Mouse (Mus musculus): ENCODE data around the gene Zyg11b. TPM values are rescaled to one million over a fixed set of nuclear protein-coding genes. Genes with fewer than 3 reads are reported as not detected.
A peak's percentile ranks its signal among the peaks of the same experiment; 100 is the strongest.

Zyg11b gene
- polyA plus RNA-seq, 1 experiment from 2014 or later: 9.1 TPM

GRCm38 (mm10) chr4:108225341-108225872, 75.5 kb downstream of the Zyg11b start:
- H3K27ac ChIP-seq (ENCODE audit: low read depth, low read length): no peak overlapping the region
- H3K27me3 ChIP-seq (ENCODE audit: control insufficient read depth, insufficient read depth, low read length): no peaks in the 10 kb centered on the region
- 66% methylated on average over 3 of the region's 3 CpGs for WGBS (ENCODE audit: insufficient replicate concordance)
- no peak overlapping the region for H3K4me2 ChIP-seq
- no peak overlapping the region for H3K4me3 ChIP-seq (ENCODE audit: low read depth, low read length)
- H3K4me1 ChIP-seq (ENCODE audit: control insufficient read depth, insufficient read depth, low read length): no peaks in the 10 kb centered on the region
- no peaks in the 10 kb centered on the region for H3K9me3 ChIP-seq (replicated peaks; ENCODE audit: control insufficient read depth, low read length)
- no peaks in the 10 kb centered on the region for H3K36me3 ChIP-seq (ENCODE audit: control insufficient read depth, insufficient read depth, low read length)
- ATAC-seq (replicated peaks; ENCODE audit: insufficient number of reproducible peaks, low FRiP score, low TSS enrichment): no peak
- H3K9ac ChIP-seq (ENCODE audit: low read depth, low read length): no peak overlapping the region

GRCm38 (mm10) chr4:108222507-108222906, 78.4 kb downstream of the Zyg11b start:
- Histone ChIP-seq H3K27ac (ENCODE audit: low read depth, low read length) (no peak overlapping the region), H3K27me3 (ENCODE audit: control insufficient read depth, insufficient read depth, low read length) (peaks cover 16% of the 10 kb centered on the region), H3K4me2 (no peak overlapping the region), H3K4me3 (ENCODE audit: low read depth, low read length) (no peak overlapping the region), H3K4me1 (ENCODE audit: control insufficient read depth, insufficient read depth, low read length) (peaks cover 4% of the 10 kb centered on the region; the same call in 1 of the 2 replicates), H3K36me3 (ENCODE audit: control insufficient read depth, insufficient read depth, low read length) (no peaks in the 10 kb centered on the region), H3K9ac (ENCODE audit: low read depth, low read length) (no peak overlapping the region), H3K9me3 (replicated peaks; ENCODE audit: control insufficient read depth, low read length) (no peaks in the 10 kb centered on the region)
- WGBS (ENCODE audit: insufficient replicate concordance): 90% methylated on average over 5 of the region's 5 CpGs
- ATAC-seq (replicated peaks; ENCODE audit: insufficient number of reproducible peaks, low FRiP score, low TSS enrichment): no peak

GRCm38 (mm10) chr4:108219019-108219418, 81.9 kb downstream of the Zyg11b start:
- H3K4me1 ChIP-seq (ENCODE audit: control insufficient read depth, insufficient read depth, low read length): peaks cover 4% of the 10 kb centered on the region; the same call in 1 of the 2 replicates
- no peak overlapping the region for H3K27ac ChIP-seq (ENCODE audit: low read depth, low read length)
- no peak for ATAC-seq (replicated peaks; ENCODE audit: insufficient number of reproducible peaks, low FRiP score, low TSS enrichment)
- no peak overlapping the region for H3K4me3 ChIP-seq (ENCODE audit: low read depth, low read length)
- H3K27me3 ChIP-seq (ENCODE audit: control insufficient read depth, insufficient read depth, low read length): peaks cover 29% of the 10 kb centered on the region
- H3K4me2 ChIP-seq: peak overlapping the region; percentile 45
- H3K9me3 ChIP-seq (replicated peaks; ENCODE audit: control insufficient read depth, low read length): no peaks in the 10 kb centered on the region
- H3K9ac ChIP-seq (ENCODE audit: low read depth, low read length): no peak overlapping the region
- no peaks in the 10 kb centered on the region for H3K36me3 ChIP-seq (ENCODE audit: control insufficient read depth, insufficient read depth, low read length)
- WGBS (ENCODE audit: insufficient replicate concordance): 3% methylated on average over 9 of the region's 9 CpGs

- Histone ChIP-seq H3K4me2 (peak within 1 kb of the TSS; percentile 79), H3K27me3 (ENCODE audit: control insufficient read depth, insufficient read depth, low read length) (peaks cover 29% of the 10 kb centered on the region), H3K4me3 (ENCODE audit: low read depth, low read length) (peak within 1 kb of the TSS; percentile 51), H3K4me1 (ENCODE audit: control insufficient read depth, insufficient read depth, low read length) (peaks cover 4% of the 10 kb centered on the region; the same call in 1 of the 2 replicates), H3K9ac (ENCODE audit: low read depth, low read length) (0 out of 2 replicates have a peak within 1 kb of the TSS, but pooled peaks have one; percentile 28), H3K9me3 (replicated peaks; ENCODE audit: control insufficient read depth, low read length) (no peaks in the 10 kb centered on the region), H3K36me3 (ENCODE audit: control insufficient read depth, insufficient read depth, low read length) (no peaks in the 10 kb centered on the region), H3K27ac (ENCODE audit: low read depth, low read length) (no peak within 1 kb of the TSS)
- 2% methylated on average over 68 of the region's 107 CpGs for WGBS (ENCODE audit: insufficient replicate concordance)
- ATAC-seq (replicated peaks; ENCODE audit: insufficient number of reproducible peaks, low FRiP score, low TSS enrichment): peak; percentile 39; the same call in 1 of the 2 replicates
These were observed 83.3 kb downstream of the Zyg11b start, which contains the start of gene Zyg11a for GRCm38 (mm10) chr4:108217332-108218179. Gene Zyg11a (minus strand): TSS chr4:108218048.

- 80% methylated on average over 2 of the region's 2 CpGs for WGBS (ENCODE audit: insufficient replicate concordance)
- Histone ChIP-seq H3K36me3 (ENCODE audit: control insufficient read depth, insufficient read depth, low read length) (no peaks in the 10 kb centered on the region), H3K27ac (ENCODE audit: low read depth, low read length) (no peak overlapping the region), H3K9me3 (replicated peaks; ENCODE audit: control insufficient read depth, low read length) (no peaks in the 10 kb centered on the region), H3K27me3 (ENCODE audit: control insufficient read depth, insufficient read depth, low read length) (peaks cover 18% of the 10 kb centered on the region), H3K4me1 (ENCODE audit: control insufficient read depth, insufficient read depth, low read length) (no peaks in the 10 kb centered on the region), H3K4me3 (ENCODE audit: low read depth, low read length) (no peak overlapping the region), H3K4me2 (no peak overlapping the region), H3K9ac (ENCODE audit: low read depth, low read length) (no peak overlapping the region)
- no peak for ATAC-seq (replicated peaks; ENCODE audit: insufficient number of reproducible peaks, low FRiP score, low TSS enrichment)
These were observed 87.9 kb downstream of the Zyg11b start for GRCm38 (mm10) chr4:108213023-108213422.

- no peaks in the 10 kb centered on the region for H3K36me3 ChIP-seq (ENCODE audit: control insufficient read depth, insufficient read depth, low read length)
- H3K27me3 ChIP-seq (ENCODE audit: control insufficient read depth, insufficient read depth, low read length): no peaks in the 10 kb centered on the region; the same call in 1 of the 2 replicates
- no peak overlapping the region for H3K4me2 ChIP-seq
- no peak overlapping the region for H3K9ac ChIP-seq (ENCODE audit: low read depth, low read length)
- H3K4me1 ChIP-seq (ENCODE audit: control insufficient read depth, insufficient read depth, low read length): no peaks in the 10 kb centered on the region
- WGBS (ENCODE audit: insufficient replicate concordance): 79% methylated on average over 6 of the region's 6 CpGs
- no peaks in the 10 kb centered on the region for H3K9me3 ChIP-seq (replicated peaks; ENCODE audit: control insufficient read depth, low read length)
- H3K4me3 ChIP-seq (ENCODE audit: low read depth, low read length): no peak overlapping the region
- no peak overlapping the region for H3K27ac ChIP-seq (ENCODE audit: low read depth, low read length)
- ATAC-seq (replicated peaks; ENCODE audit: insufficient number of reproducible peaks, low FRiP score, low TSS enrichment): no peak
These were observed 96.3 kb downstream of the Zyg11b start for GRCm38 (mm10) chr4:108204629-108205028.

- H3K9ac ChIP-seq (ENCODE audit: low read depth, low read length): no peak overlapping the region
- no peak overlapping the region for H3K4me2 ChIP-seq
- no peak for ATAC-seq (replicated peaks; ENCODE audit: insufficient number of reproducible peaks, low FRiP score, low TSS enrichment)
- no peak overlapping the region for H3K4me3 ChIP-seq (ENCODE audit: low read depth, low read length)
- H3K36me3 ChIP-seq (ENCODE audit: control insufficient read depth, insufficient read depth, low read length): no peaks in the 10 kb centered on the region
- H3K4me1 ChIP-seq (ENCODE audit: control insufficient read depth, insufficient read depth, low read length): no peaks in the 10 kb centered on the region
- 62% methylated on average over 2 of the region's 2 CpGs for WGBS (ENCODE audit: insufficient replicate concordance)
- no peak overlapping the region for H3K27ac ChIP-seq (ENCODE audit: low read depth, low read length)
- H3K27me3 ChIP-seq (ENCODE audit: control insufficient read depth, insufficient read depth, low read length): no peaks in the 10 kb centered on the region
- no peaks in the 10 kb centered on the region for H3K9me3 ChIP-seq (replicated peaks; ENCODE audit: control insufficient read depth, low read length)
These were observed 101.7 kb downstream of the Zyg11b start for GRCm38 (mm10) chr4:108199236-108199635.

GRCm38 (mm10) chr4:108196277-108196855, 104.5 kb downstream of the Zyg11b start:
- no peaks in the 10 kb centered on the region for H3K27me3 ChIP-seq (ENCODE audit: control insufficient read depth, insufficient read depth, low read length)
- H3K9me3 ChIP-seq (replicated peaks; ENCODE audit: control insufficient read depth, low read length): no peaks in the 10 kb centered on the region
- no peak overlapping the region for H3K4me3 ChIP-seq (ENCODE audit: low read depth, low read length)
- H3K4me2 ChIP-seq: no peak overlapping the region
- ATAC-seq (replicated peaks; ENCODE audit: insufficient number of reproducible peaks, low FRiP score, low TSS enrichment): no peak
- H3K27ac ChIP-seq (ENCODE audit: low read depth, low read length): no peak overlapping the region
- H3K9ac ChIP-seq (ENCODE audit: low read depth, low read length): no peak overlapping the region
- 71% methylated on average over 6 of the region's 6 CpGs for WGBS (ENCODE audit: insufficient replicate concordance)
- H3K36me3 ChIP-seq (ENCODE audit: control insufficient read depth, insufficient read depth, low read length): no peaks in the 10 kb centered on the region
- no peaks in the 10 kb centered on the region for H3K4me1 ChIP-seq (ENCODE audit: control insufficient read depth, insufficient read depth, low read length)

Data from heart, embryonic 11.5 days (tissue).